21 mouse cellular contexts compared by ENCODE assay signal in genomic region chr8:120015916-120016315, GRCm38 (mm10).
"Had no signal": no experiment of that assay in that cellular context is flagged by ENCODE, and none has a peak within 500 bp of the region (broad histone marks: within the 10 kb centered on the region; RNA-seq: fewer than 3 reads in every experiment).

No protein-coding gene starts in this region.

- H3K27ac ChIP-seq: kidney, embryonic 15.5 days; limb, embryonic 12.5 days; limb, embryonic 15.5 days; liver, embryonic 12.5 days; liver, embryonic 15.5 days; macrophage; midbrain, embryonic 13.5 days; neural tube, embryonic 12.5 days; neural tube, embryonic 15.5 days; stomach, postnatal 0 days had no signal

- H3K4me2 ChIP-seq: kidney, embryonic 15.5 days; limb, embryonic 12.5 days; limb, embryonic 15.5 days; liver, embryonic 12.5 days; liver, embryonic 15.5 days; midbrain, embryonic 13.5 days; neural tube, embryonic 12.5 days; neural tube, embryonic 15.5 days had no signal

- H3K4me1 ChIP-seq: liver, embryonic 15.5 days; neural tube, embryonic 12.5 days had no signal

- DNase-seq: kidney, adult 8-10 months; kidney, postnatal 10 days; kidney, postnatal 36 days; left cerebral cortex, postnatal 4 days; lung, adult 2 months; lung, postnatal 14 days; right cerebral cortex, adult 18-20 months; right cerebral cortex, postnatal 14 days; right cerebral cortex, postnatal 4 days; thymus, adult 2 months; thymus, postnatal 14 days had no signal

- H3K9me3 ChIP-seq: kidney, embryonic 15.5 days; limb, embryonic 12.5 days; limb, embryonic 15.5 days; liver, embryonic 12.5 days; liver, embryonic 15.5 days; midbrain, embryonic 13.5 days; neural tube, embryonic 12.5 days; neural tube, embryonic 15.5 days had no signal

- ATAC-seq: liver, embryonic 12.5 days; midbrain, embryonic 13.5 days had no signal

- H3K9ac ChIP-seq: kidney, embryonic 15.5 days; limb, embryonic 12.5 days; limb, embryonic 15.5 days; liver, embryonic 12.5 days; liver, embryonic 15.5 days; midbrain, embryonic 13.5 days; neural tube, embryonic 12.5 days; neural tube, embryonic 15.5 days had no signal

- H3K4me3 ChIP-seq: kidney, embryonic 15.5 days; limb, embryonic 12.5 days; limb, embryonic 15.5 days; liver, embryonic 12.5 days; liver, embryonic 15.5 days; midbrain, embryonic 13.5 days; neural tube, embryonic 12.5 days; neural tube, embryonic 15.5 days had no signal

- H3K36me3 ChIP-seq: kidney, embryonic 15.5 days; limb, embryonic 12.5 days; limb, embryonic 15.5 days; liver, embryonic 12.5 days; liver, embryonic 15.5 days; midbrain, embryonic 13.5 days; neural tube, embryonic 12.5 days; neural tube, embryonic 15.5 days had no signal

- H3K27me3 ChIP-seq: limb, embryonic 12.5 days; limb, embryonic 15.5 days; midbrain, embryonic 13.5 days; neural tube, embryonic 15.5 days had no signal
